Mouse (Mus musculus): ENCODE results near the gene Lrrc36.

DNA sequence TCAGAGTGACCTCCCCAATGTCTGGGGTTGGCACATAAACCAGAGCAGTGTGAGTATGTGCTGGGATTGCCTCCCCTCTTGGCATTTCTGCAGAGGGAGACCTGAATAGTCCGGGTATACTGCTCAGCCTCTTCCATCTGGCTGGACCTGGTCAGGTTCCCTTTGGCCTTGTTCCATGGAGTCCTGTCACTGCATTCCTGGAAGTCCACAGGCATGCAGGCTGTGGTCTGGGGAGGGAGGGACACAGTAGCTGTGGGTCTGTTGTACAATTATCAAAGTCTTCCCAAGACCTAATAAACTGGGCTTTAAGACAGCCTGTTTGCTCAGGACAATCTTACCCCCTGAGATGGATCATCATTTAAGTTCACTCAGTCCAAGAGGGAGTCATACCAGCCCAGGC, 26.2 kb upstream of the Lrrc36 start:
- TF ChIP-seq EP300 (IDR thresholded peaks at IDR 0.05; ENCODE audit: low read depth) (no peak), CTCF (IDR thresholded peaks at IDR 0.05; ENCODE audit: low read depth) (no peak)

All from liver, postnatal 0 days (tissue).